Mouse (Mus musculus) midbrain, postnatal 0 days (tissue): Measurements from ENCODE around the gene Rap1gds1. TPM values are rescaled to one million over a fixed set of nuclear protein-coding genes. Genes with fewer than 3 reads are reported as not detected.
A peak's percentile ranks its signal among the peaks of the same experiment; 100 is the strongest.

Experiments
- ATAC-seq: fragments of 200-750 bp; cut with Nextera tagmentation; 2 replicates; pipeline ENCODE4 v1.8.0; 2017; ENCODE audit warnings: moderate number of reproducible peaks, mild to moderate bottlenecking, moderate TSS enrichment, moderate library complexity; ENCODE audit not compliant: low FRiP score
- DNase-seq: peaks from one replicate; pipeline ENCODE4 v3.0.0-alpha.2; 2015; ENCODE audit warnings: low spot score
- H3K27ac ChIP-seq: fragments of 300-500 bp; sonication (generic); 2 replicates; pipeline ENCODE4 v1.5.1; 2014; ENCODE audit warnings: low read depth, mild to moderate bottlenecking, low read length, mixed read lengths
- H3K27me3 ChIP-seq: fragments of 300-500 bp; sonication (generic); 2 replicates; pipeline ENCODE4 v1.6.1; 2014; ENCODE audit warnings: low read length, control low read depth, mixed read lengths; ENCODE audit not compliant: insufficient read depth
- H3K36me3 ChIP-seq: fragments of 300-500 bp; sonication (generic); 2 replicates; pipeline ENCODE4 v1.6.1; 2014; ENCODE audit warnings: low read length, control low read depth, mixed read lengths; ENCODE audit not compliant: insufficient read depth
- H3K4me1 ChIP-seq: fragments of 300-500 bp; sonication (generic); 2 replicates; pipeline ENCODE4 v1.6.1; 2014; ENCODE audit warnings: mild to moderate bottlenecking, control low read depth, antibody characterized with exemption, low read length, mixed read lengths; ENCODE audit not compliant: insufficient read depth
- H3K4me2 ChIP-seq: fragments of 300-500 bp; sonication (generic); 2 replicates; pipeline ENCODE4 v1.6.1; 2014; ENCODE audit warnings: low read depth, mild to moderate bottlenecking, low read length, mixed read lengths; ENCODE audit not compliant: poor library complexity, severe bottlenecking
- H3K4me3 ChIP-seq: fragments of 300-500 bp; sonication (generic); 2 replicates; pipeline ENCODE4 v1.5.1; 2014; ENCODE audit warnings: low read depth, mild to moderate bottlenecking, low read length, moderate library complexity
- H3K9ac ChIP-seq: fragments of 300-500 bp; sonication (generic); replicated peaks from 2 replicates; pipeline ENCODE4 v1.6.1; 2014; ENCODE audit warnings: mild to moderate bottlenecking, low read length, moderate library complexity, mixed read lengths; ENCODE audit not compliant: poor library complexity, severe bottlenecking
- H3K9me3 ChIP-seq: fragments of 300-500 bp; sonication (generic); 2 replicates; pipeline ENCODE4 v1.6.1; 2016; ENCODE audit warnings: low read length, control low read depth
- CTCF ChIP-seq: IDR thresholded peaks from 2 replicates; pipeline ENCODE4 v1.5.1; 2016; ENCODE audit warnings: antibody characterized with exemption, mild to moderate bottlenecking
- WGBS: fragments of 180-500 bp; shearing (Covaris S2); extraction: QIAGEN DNeasy Blood & Tissue Kit; methylation state at CpG from one replicate; pipeline ENCODE4 v1.1.7; 2014; 5-methylcytosine and 5-hydroxymethylcytosine counted together
- polyA plus RNA-seq: library from polyadenylated mRNA; unstranded; fragments of >200 nt; fragmentation: Nextera tagmentation; extraction: Ambion mirVana; gene quantifications from 2 replicates; pipeline ENCODE4 v1.2.1, GENCODE M21; 2015
- total RNA-seq: library from RNA; depleted of rRNA; stranded (reverse); fragments of >200 nt; gene quantifications from 2 replicates; pipeline ENCODE4 v1.2.3, GENCODE M21; 2014

Rap1gds1 gene
- total and polyA plus RNA-seq, 2 experiments from 2014 or later = 76.6 to 110 TPM

DNA sequence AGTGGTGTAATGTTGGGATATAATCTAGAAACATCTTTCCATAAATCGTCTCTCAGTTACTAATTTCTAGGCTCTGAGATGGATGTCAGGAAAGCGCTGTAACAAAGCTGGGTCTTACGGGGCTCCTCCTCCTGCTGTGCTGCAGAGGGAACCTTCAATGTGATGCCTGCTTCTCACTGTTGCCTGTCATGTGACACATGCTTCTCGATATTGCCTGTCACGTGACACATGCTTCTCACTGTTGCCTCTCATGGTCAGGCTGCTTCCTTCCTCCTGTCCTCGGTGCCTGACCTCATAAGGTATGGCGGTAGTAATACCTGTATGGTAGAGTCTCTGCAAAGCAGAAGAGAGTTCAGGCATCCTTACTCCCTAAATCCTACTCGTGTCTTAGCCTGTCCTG lies 162.5 kb downstream of the Rap1gds1 start:
- Histone ChIP-seq H3K4me1 (no peaks in the 10 kb centered on the region), H3K36me3 (no peaks in the 10 kb centered on the region), H3K27ac (no peak overlapping the region), H3K9me3 (no peaks in the 10 kb centered on the region), H3K4me2 (no peak overlapping the region), H3K27me3 (no peaks in the 10 kb centered on the region), H3K4me3 (no peak overlapping the region), H3K9ac (no peak overlapping the region)
- DNase-seq = no peak
- no peak for ATAC-seq
- no peak for TF ChIP-seq CTCF
- 90% methylated on average over 8 of the region's 8 CpGs for WGBS

GRCm38 (mm10) chr3:138909313-138909712 lies 165.7 kb downstream of the Rap1gds1 start:
- no peaks in the 10 kb centered on the region for H3K4me1 ChIP-seq
- H3K27me3 ChIP-seq = no peaks in the 10 kb centered on the region
- no peak overlapping the region for H3K9ac ChIP-seq
- H3K27ac ChIP-seq = no peak overlapping the region
- 87% methylated on average over 2 of the region's 2 CpGs for WGBS
- DNase-seq (no peak), ATAC-seq (no peak)
- no peaks in the 10 kb centered on the region for H3K36me3 ChIP-seq
- no peak overlapping the region for H3K4me2 ChIP-seq
- no peak overlapping the region for H3K4me3 ChIP-seq
- no peaks in the 10 kb centered on the region for H3K9me3 ChIP-seq
- no peak for TF ChIP-seq CTCF

GRCm38 (mm10) chr3:138906112-138906880 lies 168.7 kb downstream of the Rap1gds1 start:
- ATAC-seq = peak; percentile 80
- Histone ChIP-seq H3K4me1 (no peaks in the 10 kb centered on the region), H3K9me3 (no peaks in the 10 kb centered on the region), H3K4me3 (no peak overlapping the region), H3K27ac (no peak overlapping the region), H3K4me2 (no peak overlapping the region), H3K27me3 (no peaks in the 10 kb centered on the region), H3K36me3 (peaks cover 7% of the 10 kb centered on the region; the same call in 1 of the 2 replicates), H3K9ac (no peak overlapping the region)
- WGBS = 33% methylated on average over 17 of the region's 17 CpGs
- peak; percentile 90 for DNase-seq
- TF ChIP-seq CTCF = peak; percentile 94

- H3K4me1 ChIP-seq = no peaks in the 10 kb centered on the region
- no peak overlapping the region for H3K9ac ChIP-seq
- no peaks in the 10 kb centered on the region for H3K27me3 ChIP-seq
- WGBS = 44% methylated on average over 7 of the region's 7 CpGs
- H3K4me3 ChIP-seq = no peak overlapping the region
- no peaks in the 10 kb centered on the region for H3K9me3 ChIP-seq
- DNase-seq (peak; percentile 38), ATAC-seq (no peak)
- H3K36me3 ChIP-seq = peaks cover 10% of the 10 kb centered on the region
- no peak overlapping the region for H3K27ac ChIP-seq
- TF ChIP-seq CTCF = no peak
- H3K4me2 ChIP-seq = no peak overlapping the region
Measured at GRCm38 (mm10) chr3:138905678-138906077, 169.3 kb downstream of the Rap1gds1 start.

- no peak for TF ChIP-seq CTCF
- Histone ChIP-seq H3K4me1 (no peaks in the 10 kb centered on the region), H3K36me3 (peaks cover 28% of the 10 kb centered on the region), H3K9me3 (no peaks in the 10 kb centered on the region), H3K9ac (no peak overlapping the region), H3K27ac (no peak overlapping the region), H3K4me3 (no peak overlapping the region), H3K4me2 (no peak overlapping the region), H3K27me3 (no peaks in the 10 kb centered on the region)
- 89% methylated on average over 9 of the region's 9 CpGs for WGBS
- ATAC-seq (no peak), DNase-seq (no peak)
Measured at GRCm38 (mm10) chr3:138900571-138901141, 174.3 kb downstream of the Rap1gds1 start.

- Histone ChIP-seq H3K4me2 (no peak overlapping the region), H3K9me3 (no peaks in the 10 kb centered on the region), H3K36me3 (peaks cover 28% of the 10 kb centered on the region), H3K9ac (no peak overlapping the region), H3K4me1 (no peaks in the 10 kb centered on the region), H3K4me3 (no peak overlapping the region), H3K27me3 (no peaks in the 10 kb centered on the region), H3K27ac (no peak overlapping the region)
- ATAC-seq (no peak), DNase-seq (no peak)
- whole genome bisulfite sequencing = 98% methylated on average over 8 of the region's 8 CpGs
- TF ChIP-seq CTCF = no peak
Measured at GRCm38 (mm10) chr3:138898055-138898454, 176.9 kb downstream of the Rap1gds1 start.
